ENCODE assay signal across 8 mouse cellular contexts in the genomic region with DNA sequence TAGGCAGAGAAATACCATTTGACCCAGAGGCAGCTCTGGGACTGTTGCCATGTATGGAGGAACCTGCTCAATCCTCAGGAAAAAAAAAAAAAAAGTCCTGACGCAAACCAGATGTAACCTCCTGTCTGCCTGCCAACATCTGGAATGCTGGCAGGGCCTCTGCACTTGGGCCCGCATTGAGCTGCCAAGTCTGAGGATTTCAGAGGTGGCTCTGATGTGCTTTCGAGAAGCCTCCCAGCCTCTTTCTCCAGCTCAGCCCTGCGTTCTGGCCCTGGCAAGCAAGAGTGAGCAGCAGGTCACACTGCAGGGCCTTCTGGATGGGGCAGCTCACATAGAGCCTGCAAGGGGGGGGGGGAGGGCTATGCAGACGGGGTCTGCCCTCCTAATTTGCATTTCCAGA. TPM values are rescaled to one million over a fixed set of nuclear protein-coding genes. Genes with fewer than 3 reads are reported as not detected.
DNase-seq lines count a peak whose midpoint lies in the region; ATAC-seq and TF ChIP-seq lines count a peak whose summit lies in the region.

No protein-coding gene starts in this region.

- no peaks in the 10 kb centered on the region for H3K27me3 ChIP-seq in forebrain, embryonic 16.5 days (replicated peaks; ENCODE audit: control insufficient read depth, insufficient read depth, low read length)
- no peaks in the 10 kb centered on the region for H3K27me3 ChIP-seq in forebrain, embryonic 14.5 days (replicated peaks; ENCODE audit: control insufficient read depth, insufficient read depth, low read length)
- no peaks in the 10 kb centered on the region for H3K27me3 ChIP-seq in hindbrain, embryonic 11.5 days (ENCODE audit: control insufficient read depth, insufficient read depth, low read length)
- H3K27me3 ChIP-seq in limb, embryonic 14.5 days (ENCODE audit: control insufficient read depth, insufficient read depth, low read length) = no peaks in the 10 kb centered on the region

- H3K9ac ChIP-seq in forebrain, embryonic 16.5 days (replicated peaks; ENCODE audit: low read depth, low read length) = no peak overlapping the region
- no peak overlapping the region for H3K9ac ChIP-seq in forebrain, embryonic 14.5 days (ENCODE audit: low read length)
- H3K9ac ChIP-seq in hindbrain, embryonic 11.5 days (ENCODE audit: low read depth, low read length) = 0 out of 2 replicates have a peak overlapping the region, but pooled peaks have one; percentile 15
- H3K9ac ChIP-seq in limb, embryonic 14.5 days (ENCODE audit: low read depth, low read length, severe bottlenecking) = peak overlapping the region; percentile 45

- no peaks in the 10 kb centered on the region for H3K36me3 ChIP-seq in forebrain, embryonic 16.5 days (ENCODE audit: control insufficient read depth, insufficient read depth)
- peaks cover 29% of the 10 kb centered on the region for H3K36me3 ChIP-seq in forebrain, embryonic 14.5 days (ENCODE audit: control insufficient read depth, insufficient read depth, low read length)
- H3K36me3 ChIP-seq in hindbrain, embryonic 11.5 days (ENCODE audit: control insufficient read depth, insufficient read depth, low read length) = peaks cover 8% of the 10 kb centered on the region
- peaks cover 66% of the 10 kb centered on the region for H3K36me3 ChIP-seq in limb, embryonic 14.5 days (ENCODE audit: control insufficient read depth, insufficient read depth, low read length)

- no peak for DNase-seq in forebrain, embryonic 14.5 days (ENCODE audit: low spot score)
- DNase-seq in forelimb bud, embryonic 11.5 days (ENCODE audit: low read depth, low spot score) = peak; percentile 75
- DNase-seq in hindbrain, embryonic 11.5 days (ENCODE audit: low spot score) = no peak
- peak; percentile 93 for DNase-seq in limb, embryonic 14.5 days (ENCODE audit: low spot score)
- peak; percentile 50 for DNase-seq in testis, postnatal 14 days (ENCODE audit: low spot score)
- DNase-seq in retina, embryonic 14.5 days (ENCODE audit: low spot score) = no peak
- DNase-seq in left cerebral cortex, postnatal 25 days (ENCODE audit: low spot score in 2 of 2) = no peak

- no peak for TF ChIP-seq POLR2A in limb, embryonic 14.5 days (IDR thresholded peaks at IDR 0.05; ENCODE audit: borderline replicate concordance, extremely low read depth, insufficient read depth, insufficient read length)

- no peaks in the 10 kb centered on the region for H3K9me3 ChIP-seq in forebrain, embryonic 16.5 days (ENCODE audit: control insufficient read depth, low read length)
- no peaks in the 10 kb centered on the region for H3K9me3 ChIP-seq in forebrain, embryonic 14.5 days (replicated peaks; ENCODE audit: control insufficient read depth, low read length)
- no peaks in the 10 kb centered on the region for H3K9me3 ChIP-seq in hindbrain, embryonic 11.5 days (ENCODE audit: control insufficient read depth, low read length)
- no peaks in the 10 kb centered on the region for H3K9me3 ChIP-seq in limb, embryonic 14.5 days (ENCODE audit: control insufficient read depth, low read length)

- H3K4me2 ChIP-seq in forebrain, embryonic 16.5 days (ENCODE audit: low read length) = no peak overlapping the region
- H3K4me2 ChIP-seq in forebrain, embryonic 14.5 days (ENCODE audit: low read length) = no peak overlapping the region
- H3K4me2 ChIP-seq in hindbrain, embryonic 11.5 days (replicated peaks; ENCODE audit: low read depth, low read length) = no peak overlapping the region
- H3K4me2 ChIP-seq in limb, embryonic 14.5 days (replicated peaks; ENCODE audit: low read depth, low read length, severe bottlenecking) = peak overlapping the region; percentile 97

- H3K4me1 ChIP-seq in forebrain, embryonic 16.5 days (replicated peaks; ENCODE audit: control insufficient read depth, insufficient read depth, low read length) = peaks cover 13% of the 10 kb centered on the region
- no peaks in the 10 kb centered on the region for H3K4me1 ChIP-seq in forebrain, embryonic 14.5 days (ENCODE audit: control insufficient read depth, insufficient read depth, low read length)
- 0 out of 2 replicates have a peak, but pooled peaks cover 5% of the 10 kb centered on the region for H3K4me1 ChIP-seq in hindbrain, embryonic 11.5 days (replicated peaks; ENCODE audit: control insufficient read depth, insufficient read depth, low read length)
- H3K4me1 ChIP-seq in limb, embryonic 14.5 days (ENCODE audit: control insufficient read depth, insufficient read depth, low read length) = peaks cover 49% of the 10 kb centered on the region

- H3K27ac ChIP-seq in forebrain, embryonic 16.5 days (ENCODE audit: low read length) = 0 out of 2 replicates have a peak overlapping the region, but pooled peaks have one; percentile 20
- no peak overlapping the region for H3K27ac ChIP-seq in forebrain, embryonic 14.5 days (ENCODE audit: low read depth, low read length)
- H3K27ac ChIP-seq in hindbrain, embryonic 11.5 days (ENCODE audit: low read depth, low read length) = peak overlapping the region; percentile 67
- H3K27ac ChIP-seq in limb, embryonic 14.5 days (replicated peaks; ENCODE audit: low read depth, low read length) = peak overlapping the region; percentile 89

- intact Hi-C loops in left cerebral cortex, postnatal 25 days (cut with DNase I) = no loop called here

- ATAC-seq in forebrain, embryonic 16.5 days = no peak
- no peak for ATAC-seq in forebrain, embryonic 14.5 days
- no peak for ATAC-seq in hindbrain, embryonic 11.5 days (ENCODE audit: low FRiP score)
- ATAC-seq in limb, embryonic 14.5 days (ENCODE audit: low FRiP score, low read depth) = peak; percentile 73

- 66% methylated on average over 4 of the region's 5 CpGs for WGBS in forebrain, embryonic 16.5 days
- 62% methylated on average over 5 of the region's 5 CpGs for WGBS in forebrain, embryonic 14.5 days
- 46% methylated on average over 5 of the region's 5 CpGs for WGBS in hindbrain, embryonic 11.5 days
- 9% methylated on average over 4 of the region's 5 CpGs for WGBS in limb, embryonic 14.5 days

- no peak overlapping the region for H3K4me3 ChIP-seq in forebrain, embryonic 16.5 days (replicated peaks; ENCODE audit: low read length)
- no peak overlapping the region for H3K4me3 ChIP-seq in forebrain, embryonic 14.5 days (ENCODE audit: low read depth, low read length)
- H3K4me3 ChIP-seq in hindbrain, embryonic 11.5 days (ENCODE audit: low read depth, low read length) = no peak overlapping the region
- H3K4me3 ChIP-seq in limb, embryonic 14.5 days (replicated peaks; ENCODE audit: low read length) = peak overlapping the region; percentile 90

RNA-seq across cellular contexts. Expression of gene Igfbp4, which starts 6.1 kb away (rescaled TPM):
- polyA plus RNA-seq in forebrain, embryonic 16.5 days (2015; fragmentation: Nextera tagmentation; extraction: Ambion mirVana) = 147 and 167 TPM in 2 replicates
- polyA plus RNA-seq in forebrain, embryonic 14.5 days (2014; fragmentation: Nextera tagmentation; extraction: Ambion mirVana) = 125 and 139 TPM in 2 replicates
- 288 and 295 TPM in 2 replicates for polyA plus RNA-seq in hindbrain, embryonic 11.5 days (2014; fragmentation: Nextera tagmentation; extraction: Ambion mirVana)
- polyA plus RNA-seq in limb, embryonic 14.5 days (2012; rRNA removed) = 942 and 1,029 TPM in 2 replicates
- 1,086 and 1,234 TPM in 2 replicates for polyA plus RNA-seq in limb, embryonic 14.5 days (2014; fragmentation: Nextera tagmentation; extraction: Ambion mirVana)
- 10 to 100 TPM; 71.2 to 78.2 TPM for total RNA-seq in left cerebral cortex, postnatal 25 days (2021)

RNA-seq across cellular contexts. Expression of gene Top2a, which starts 23.1 kb away (rescaled TPM):
- polyA plus RNA-seq in forebrain, embryonic 16.5 days (2015; fragmentation: Nextera tagmentation; extraction: Ambion mirVana) = 97.6 and 121 TPM in 2 replicates
- 135 and 150 TPM in 2 replicates for polyA plus RNA-seq in forebrain, embryonic 14.5 days (2014; fragmentation: Nextera tagmentation; extraction: Ambion mirVana)
- polyA plus RNA-seq in hindbrain, embryonic 11.5 days (2014; fragmentation: Nextera tagmentation; extraction: Ambion mirVana) = 332 and 333 TPM in 2 replicates
- 98.2 and 134 TPM in 2 replicates for polyA plus RNA-seq in limb, embryonic 14.5 days (2012; rRNA removed)
- 205 and 209 TPM in 2 replicates for polyA plus RNA-seq in limb, embryonic 14.5 days (2014; fragmentation: Nextera tagmentation; extraction: Ambion mirVana)
- total RNA-seq in left cerebral cortex, postnatal 25 days (2021) = 1 to 10 TPM in 1 of 2 experiments, under 1 TPM in 1; 0.87 to 1.3 TPM

RNA-seq across cellular contexts. Expression of gene Tns4, which starts 42.0 kb away (rescaled TPM):
- polyA plus RNA-seq in forebrain, embryonic 16.5 days (2015; fragmentation: Nextera tagmentation; extraction: Ambion mirVana) = not detected in 2 replicates
- 0.08 TPM in 1 of 2 replicates, not detected in the other for polyA plus RNA-seq in forebrain, embryonic 14.5 days (2014; fragmentation: Nextera tagmentation; extraction: Ambion mirVana)
- 0.50 and 1.1 TPM in 2 replicates for polyA plus RNA-seq in hindbrain, embryonic 11.5 days (2014; fragmentation: Nextera tagmentation; extraction: Ambion mirVana)
- polyA plus RNA-seq in limb, embryonic 14.5 days (2012; rRNA removed) = 1.6 and 1.7 TPM in 2 replicates
- 1.5 and 2.5 TPM in 2 replicates for polyA plus RNA-seq in limb, embryonic 14.5 days (2014; fragmentation: Nextera tagmentation; extraction: Ambion mirVana)
- under 1 TPM; 0.21 to 0.64 TPM for total RNA-seq in left cerebral cortex, postnatal 25 days (2021)

Comparison
In these comparisons a context has a peak if more than half of its experiments do, and no peak if none do; other contexts are left out.
1. H3K9ac ChIP-seq: peak in hindbrain, embryonic 11.5 days (single experiment) and limb, embryonic 14.5 days (single experiment); none in forebrain, embryonic 16.5 days (single experiment) and forebrain, embryonic 14.5 days (single experiment).
2. DNase-seq: peak in forelimb bud, embryonic 11.5 days (single experiment), limb, embryonic 14.5 days (single experiment) and testis, postnatal 14 days (single experiment); none in forebrain, embryonic 14.5 days (single experiment), hindbrain, embryonic 11.5 days (single experiment), retina, embryonic 14.5 days (single experiment) and left cerebral cortex, postnatal 25 days (0 of 2).